Mouse (Mus musculus) urinary bladder, postnatal 36 days (tissue): ENCODE measurements around the gene Anxa7.

Experiments
- DNase-seq, 2 experiments: peaks; one replicate each; pipeline ENCODE4 v3.0.0; 2022; ENCODE audit warnings: low spot score in 2 of 2, mixed read lengths in 1 of 2

Gene Anxa7

DNA sequence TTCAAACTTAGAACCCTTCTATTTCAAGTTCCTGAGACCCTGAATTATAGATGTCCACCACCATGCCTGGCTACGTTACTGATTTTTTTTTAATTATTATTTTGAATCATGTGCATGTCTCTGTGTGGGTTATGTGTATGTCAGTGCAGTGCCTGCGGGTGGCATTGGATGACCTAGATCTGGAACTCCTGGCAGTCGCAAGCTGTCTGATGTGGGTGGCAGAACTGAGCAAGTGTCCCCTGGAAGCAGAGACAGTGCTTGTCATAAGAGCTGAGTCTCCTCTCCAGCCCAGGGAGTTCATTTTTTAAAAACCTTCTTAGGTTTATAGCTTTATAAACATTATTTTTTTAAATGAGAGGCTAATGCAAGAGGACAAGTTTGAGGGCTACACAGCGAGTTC is 47.5 kb downstream of the Anxa7 start:
- DNase-seq: no peak

DNA sequence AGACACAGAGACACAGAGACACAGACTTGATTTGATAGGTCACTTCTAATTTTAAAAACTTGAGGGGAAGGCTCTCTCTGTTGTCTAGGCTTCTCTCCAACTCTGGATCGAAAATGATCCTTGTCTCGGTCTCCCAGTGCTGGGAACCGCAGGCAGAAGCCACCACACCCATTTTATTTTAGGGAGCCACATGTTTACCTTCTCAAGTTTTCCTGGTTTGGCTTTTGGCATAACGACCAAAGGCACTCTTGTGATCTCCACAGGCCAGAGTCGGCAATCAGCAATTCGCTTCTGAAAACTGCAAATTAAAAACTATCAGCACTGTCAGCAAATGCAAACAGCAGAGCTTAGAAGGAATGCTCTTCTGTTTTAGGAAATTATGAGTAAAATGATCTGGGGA is 48.2 kb downstream of the Anxa7 start:
- no peak for DNase-seq

DNA sequence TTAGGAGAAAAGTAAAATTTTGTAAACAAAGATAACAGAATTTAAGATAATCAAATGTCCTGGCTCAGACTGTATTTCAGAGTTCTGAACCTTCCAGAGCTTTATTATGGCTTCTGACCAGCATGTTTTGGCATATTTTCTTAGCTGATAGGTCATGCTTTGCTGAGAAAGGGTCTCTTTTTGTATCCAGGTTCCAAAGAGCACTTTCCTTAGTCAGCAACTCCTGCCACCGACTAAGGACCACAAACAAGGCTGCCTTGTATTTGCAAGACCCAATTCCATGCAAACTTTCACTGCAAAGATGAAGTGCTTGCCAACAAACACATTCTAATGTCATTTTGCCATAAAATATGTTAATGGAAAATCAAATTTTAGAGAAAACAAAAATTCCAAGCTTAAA is 50.1 kb downstream of the Anxa7 start:
- no peak for DNase-seq

DNA sequence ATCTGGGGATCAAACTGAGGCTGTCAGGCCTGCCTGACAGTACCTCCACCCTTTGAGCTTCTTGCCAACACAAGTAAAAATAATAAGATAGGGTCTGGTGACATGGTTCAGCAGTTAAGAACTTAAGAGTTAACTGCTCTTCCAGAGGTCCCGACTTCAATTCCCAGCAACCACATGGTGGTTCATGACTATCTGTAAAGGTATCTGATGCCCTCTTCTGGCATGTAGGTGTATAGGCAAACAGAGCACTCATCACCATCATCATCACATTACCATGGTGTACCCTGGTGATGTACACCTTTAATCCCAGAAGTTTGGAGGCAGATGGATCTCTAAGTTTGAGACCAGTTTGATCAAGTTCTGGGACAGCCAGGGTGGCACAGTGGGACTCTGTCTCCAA is 51.3 kb downstream of the Anxa7 start:
- DNase-seq: no peak

- DNase-seq: no peak
Observed at GRCm38 (mm10) chr14:20423046-20423445, 56.9 kb downstream of the Anxa7 start.

DNA sequence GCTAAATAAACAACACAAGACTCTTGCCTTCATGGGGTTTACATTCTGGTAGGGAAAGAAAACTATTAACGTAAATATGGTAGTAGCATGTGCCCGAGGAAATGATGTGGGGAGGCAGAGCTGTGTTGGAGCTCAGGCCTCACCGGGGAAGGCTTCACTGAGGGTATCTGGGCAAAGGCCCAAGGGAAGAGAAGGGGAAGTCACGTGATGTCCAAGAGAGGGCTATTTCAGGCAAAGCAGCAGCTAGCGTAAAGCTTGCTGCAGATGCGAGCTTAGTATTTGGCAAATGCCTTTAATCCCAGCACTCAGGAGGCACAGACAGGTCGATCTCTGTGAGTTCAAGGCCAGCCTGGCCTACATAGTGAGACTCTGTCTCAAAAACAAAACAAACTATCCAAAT is 57.7 kb downstream of the Anxa7 start:
- DNase-seq: no peak
